Mouse (Mus musculus) ovary, postnatal 10 days (tissue): Measurements from ENCODE around the gene B230219D22Rik.
"Not testable (repeated sequence)": the region's sequence is repeated elsewhere in the genome, so short reads cannot be mapped to it uniquely, and the experiment has no call there.

Experiments
- DNase-seq: peaks from one replicate; pipeline ENCODE4 v3.0.0; 2022; ENCODE audit warnings: low spot score

The B230219D22Rik gene

GRCm38 (mm10) chr13:55692535-55693242, at the start of gene B230219D22Rik:
B230219D22Rik (plus strand) TSS chr13:55693124.
- DNase-seq = peak; percentile 79

GRCm38 (mm10) chr13:55644525-55644924, 48.4 kb upstream of the B230219D22Rik start:
- no peak for DNase-seq

GRCm38 (mm10) chr13:55650098-55650497, 42.8 kb upstream of the B230219D22Rik start:
- no peak for DNase-seq

- DNase-seq = no peak
Observed at GRCm38 (mm10) chr13:55650980-55651379, 41.9 kb upstream of the B230219D22Rik start.

- no peak for DNase-seq
Observed at GRCm38 (mm10) chr13:55668550-55668949, 24.4 kb upstream of the B230219D22Rik start.

GRCm38 (mm10) chr13:55672711-55673110, 20.2 kb upstream of the B230219D22Rik start:
- DNase-seq = no peak

GRCm38 (mm10) chr13:55677364-55677763, 15.6 kb upstream of the B230219D22Rik start:
- no peak for DNase-seq

- DNase-seq = no peak
Observed at GRCm38 (mm10) chr13:55682201-55682600, 10.7 kb upstream of the B230219D22Rik start.

GRCm38 (mm10) chr13:55683581-55683980, 9.3 kb upstream of the B230219D22Rik start:
- DNase-seq = no peak

- DNase-seq = no peak
Observed at GRCm38 (mm10) chr13:55686107-55686633, 6.8 kb upstream of the B230219D22Rik start.

- no peak for DNase-seq
Observed at GRCm38 (mm10) chr13:55687927-55688602, 4.9 kb upstream of the B230219D22Rik start.

- DNase-seq = no peak
Observed at GRCm38 (mm10) chr13:55693243-55693721, 358 bp downstream of the B230219D22Rik start.

GRCm38 (mm10) chr13:55694110-55694509, 1.2 kb downstream of the B230219D22Rik start:
- no peak for DNase-seq

- DNase-seq = not testable (repeated sequence)
Observed at GRCm38 (mm10) chr13:55695989-55696388, 3.1 kb downstream of the B230219D22Rik start.

- no peak for DNase-seq
Observed at GRCm38 (mm10) chr13:55704301-55704700, 11.4 kb downstream of the B230219D22Rik start.

- no peak for DNase-seq
Observed at GRCm38 (mm10) chr13:55712846-55713245, 19.9 kb downstream of the B230219D22Rik start.

GRCm38 (mm10) chr13:55714501-55715166, 21.7 kb downstream of the B230219D22Rik start, which contains the start of gene Txndc15:
Txndc15 (plus strand) TSS chr13:55714650.
- DNase-seq = peak; percentile 88

- DNase-seq = no peak
Observed at GRCm38 (mm10) chr13:55715167-55715512, 22.2 kb downstream of the B230219D22Rik start.

GRCm38 (mm10) chr13:55715908-55716510, 23.1 kb downstream of the B230219D22Rik start:
- DNase-seq = no peak

GRCm38 (mm10) chr13:55721516-55721915, 28.6 kb downstream of the B230219D22Rik start:
- DNase-seq = no peak

- no peak for DNase-seq
Observed at GRCm38 (mm10) chr13:55721995-55722394, 29.1 kb downstream of the B230219D22Rik start.

- no peak for DNase-seq
Observed at GRCm38 (mm10) chr13:55726598-55727119, 33.7 kb downstream of the B230219D22Rik start.
